Comparison of ENCODE assay signal across 8 mouse cellular contexts in genomic region chr7:19561431-19561764, GRCm38 (mm10). TPM values are rescaled to one million over a fixed set of nuclear protein-coding genes. Genes with fewer than 3 reads are reported as not detected.
DNase-seq lines count a peak whose midpoint lies in the region; ATAC-seq and TF ChIP-seq lines count a peak whose summit lies in the region.

No protein-coding gene starts in this region.

- peak overlapping the region; percentile 92 for H3K27ac ChIP-seq in lung, embryonic 14.5 days (ENCODE audit: low read depth)
- H3K27ac ChIP-seq in embryonic facial prominence, embryonic 15.5 days (replicated peaks): peak overlapping the region; percentile 95
- H3K27ac ChIP-seq in kidney, postnatal 0 days: peak overlapping the region; percentile 94
- peak overlapping the region; percentile 95 for H3K27ac ChIP-seq in neural tube, embryonic 15.5 days (replicated peaks)

- DNase-seq in lung, embryonic 14.5 days: no peak
- no peak for DNase-seq in lung, postnatal 4 days
- peak; percentile 28 for DNase-seq in kidney, postnatal 0 days (ENCODE audit: low spot score)
- no peak for DNase-seq in urinary bladder, postnatal 4 days (ENCODE audit: low spot score in 2 of 2)
- no peak for DNase-seq in adipocyte (ENCODE audit: low spot score)
- DNase-seq in thymus, postnatal 0 days (ENCODE audit: low spot score): no peak

- H3K9me3 ChIP-seq in lung, embryonic 14.5 days (ENCODE audit: low read depth, low read length): no peaks in the 10 kb centered on the region; the same call in 1 of the 2 replicates
- H3K9me3 ChIP-seq in embryonic facial prominence, embryonic 15.5 days (replicated peaks): no peaks in the 10 kb centered on the region
- no peaks in the 10 kb centered on the region for H3K9me3 ChIP-seq in kidney, postnatal 0 days (replicated peaks; ENCODE audit: low read length)
- H3K9me3 ChIP-seq in neural tube, embryonic 15.5 days (replicated peaks): no peaks in the 10 kb centered on the region

- 1% methylated on average over 11 of the region's 11 CpGs for WGBS in lung, embryonic 14.5 days
- 1% methylated on average over 11 of the region's 11 CpGs for WGBS in embryonic facial prominence, embryonic 15.5 days
- under 1% methylated on average over 11 of the region's 11 CpGs for WGBS in kidney, postnatal 0 days
- under 1% methylated on average over 11 of the region's 11 CpGs for WGBS in neural tube, embryonic 15.5 days

- no peak for ATAC-seq in lung, embryonic 14.5 days (ENCODE audit: insufficient read depth)
- no peak for ATAC-seq in embryonic facial prominence, embryonic 15.5 days (ENCODE audit: insufficient number of reproducible peaks, low FRiP score, low TSS enrichment, low read depth)
- no peak for ATAC-seq in kidney, postnatal 0 days (replicated peaks; ENCODE audit: low FRiP score, low read depth)
- no peak for ATAC-seq in neural tube, embryonic 15.5 days (ENCODE audit: low FRiP score)

- no peak for TF ChIP-seq CTCF in lung, embryonic 14.5 days (IDR thresholded peaks at IDR 0.05; ENCODE audit: low read depth)
- TF ChIP-seq CTCF in kidney, postnatal 0 days (IDR thresholded peaks at IDR 0.05; ENCODE audit: low read depth): no peak

- peaks cover 24% of the 10 kb centered on the region for H3K36me3 ChIP-seq in lung, embryonic 14.5 days (ENCODE audit: insufficient read depth)
- H3K36me3 ChIP-seq in embryonic facial prominence, embryonic 15.5 days: peaks cover 19% of the 10 kb centered on the region
- 0 out of 2 replicates have a peak, but pooled peaks cover 19% of the 10 kb centered on the region for H3K36me3 ChIP-seq in kidney, postnatal 0 days (ENCODE audit: insufficient read depth, low read length)
- H3K36me3 ChIP-seq in neural tube, embryonic 15.5 days: peaks cover 20% of the 10 kb centered on the region

- no peaks in the 10 kb centered on the region for H3K27me3 ChIP-seq in lung, embryonic 14.5 days (ENCODE audit: insufficient read depth, low read length)
- H3K27me3 ChIP-seq in embryonic facial prominence, embryonic 15.5 days: no peaks in the 10 kb centered on the region
- no peaks in the 10 kb centered on the region for H3K27me3 ChIP-seq in kidney, postnatal 0 days (ENCODE audit: insufficient read depth, low read length)
- H3K27me3 ChIP-seq in neural tube, embryonic 15.5 days (replicated peaks): no peaks in the 10 kb centered on the region

- H3K9ac ChIP-seq in lung, embryonic 14.5 days: peak overlapping the region; percentile 95
- H3K9ac ChIP-seq in embryonic facial prominence, embryonic 15.5 days: peak overlapping the region; percentile 99
- peak overlapping the region; percentile 94 for H3K9ac ChIP-seq in kidney, postnatal 0 days (ENCODE audit: low read depth, low read length)
- peak overlapping the region; percentile 86 for H3K9ac ChIP-seq in neural tube, embryonic 15.5 days (replicated peaks)

- H3K4me2 ChIP-seq in lung, embryonic 14.5 days: peak overlapping the region; percentile 99
- peak overlapping the region; percentile 90 for H3K4me2 ChIP-seq in embryonic facial prominence, embryonic 15.5 days (replicated peaks)
- peak overlapping the region; percentile 65 for H3K4me2 ChIP-seq in kidney, postnatal 0 days (ENCODE audit: low read length)
- H3K4me2 ChIP-seq in neural tube, embryonic 15.5 days: peak overlapping the region; percentile 98

- H3K4me3 ChIP-seq in lung, embryonic 14.5 days (ENCODE audit: low read depth, low read length): peak overlapping the region; percentile 88
- peak overlapping the region; percentile 99 for H3K4me3 ChIP-seq in embryonic facial prominence, embryonic 15.5 days (replicated peaks)
- peak overlapping the region; percentile 80 for H3K4me3 ChIP-seq in kidney, postnatal 0 days (replicated peaks; ENCODE audit: low read depth, low read length)
- peak overlapping the region; percentile 79 for H3K4me3 ChIP-seq in neural tube, embryonic 15.5 days (replicated peaks)

- peaks cover 5% of the 10 kb centered on the region; the same call in 1 of the 2 replicates for H3K4me1 ChIP-seq in lung, embryonic 14.5 days (ENCODE audit: insufficient read depth)
- H3K4me1 ChIP-seq in embryonic facial prominence, embryonic 15.5 days: peaks cover 52% of the 10 kb centered on the region
- peaks cover 25% of the 10 kb centered on the region for H3K4me1 ChIP-seq in kidney, postnatal 0 days (replicated peaks; ENCODE audit: insufficient read depth, low read length)
- peaks cover 62% of the 10 kb centered on the region for H3K4me1 ChIP-seq in neural tube, embryonic 15.5 days

RNA-seq across cellular contexts. Expression of gene Ppp1r37, which starts 1.5 kb away (rescaled TPM):
- 4.7 and 6.2 TPM in 2 replicates for polyA plus RNA-seq in lung, embryonic 14.5 days (2014; fragmentation: Nextera tagmentation; extraction: Ambion mirVana)
- polyA plus RNA-seq in embryonic facial prominence, embryonic 15.5 days (2015; fragmentation: Nextera tagmentation; extraction: Ambion mirVana): 31.4 and 36.0 TPM in 2 replicates
- polyA plus RNA-seq in kidney, postnatal 0 days (2015; fragmentation: Nextera tagmentation; extraction: Ambion mirVana): 15.3 and 17.1 TPM in 2 replicates
- 41.0 and 42.3 TPM in 2 replicates for polyA plus RNA-seq in neural tube, embryonic 15.5 days (2015; fragmentation: Nextera tagmentation; extraction: Ambion mirVana)
- polyA plus RNA-seq in thymus, postnatal 0 days (2015; fragmentation: Nextera tagmentation; extraction: Ambion mirVana): 11.7 and 15.6 TPM in 2 replicates

RNA-seq across cellular contexts. Expression of gene Zfp296, which starts 15.7 kb away (rescaled TPM):
- 0.27 and 0.38 TPM in 2 replicates for polyA plus RNA-seq in lung, embryonic 14.5 days (2014; fragmentation: Nextera tagmentation; extraction: Ambion mirVana)
- 1.5 and 2.2 TPM in 2 replicates for polyA plus RNA-seq in embryonic facial prominence, embryonic 15.5 days (2015; fragmentation: Nextera tagmentation; extraction: Ambion mirVana)
- 0.17 and 0.34 TPM in 2 replicates for polyA plus RNA-seq in kidney, postnatal 0 days (2015; fragmentation: Nextera tagmentation; extraction: Ambion mirVana)
- 0.23 and 0.61 TPM in 2 replicates for polyA plus RNA-seq in neural tube, embryonic 15.5 days (2015; fragmentation: Nextera tagmentation; extraction: Ambion mirVana)
- 1.5 and 2.0 TPM in 2 replicates for polyA plus RNA-seq in thymus, postnatal 0 days (2015; fragmentation: Nextera tagmentation; extraction: Ambion mirVana)

RNA-seq across cellular contexts. Expression of gene Gemin7, which starts 16.0 kb away (rescaled TPM):
- polyA plus RNA-seq in lung, embryonic 14.5 days (2014; fragmentation: Nextera tagmentation; extraction: Ambion mirVana): 180 and 183 TPM in 2 replicates
- 149 and 162 TPM in 2 replicates for polyA plus RNA-seq in embryonic facial prominence, embryonic 15.5 days (2015; fragmentation: Nextera tagmentation; extraction: Ambion mirVana)
- polyA plus RNA-seq in kidney, postnatal 0 days (2015; fragmentation: Nextera tagmentation; extraction: Ambion mirVana): 164 and 167 TPM in 2 replicates
- polyA plus RNA-seq in neural tube, embryonic 15.5 days (2015; fragmentation: Nextera tagmentation; extraction: Ambion mirVana): 145 and 154 TPM in 2 replicates
- 133 and 134 TPM in 2 replicates for polyA plus RNA-seq in thymus, postnatal 0 days (2015; fragmentation: Nextera tagmentation; extraction: Ambion mirVana)

RNA-seq across cellular contexts. Expression of gene Clasrp, which starts 42.9 kb away (rescaled TPM):
- polyA plus RNA-seq in lung, embryonic 14.5 days (2014; fragmentation: Nextera tagmentation; extraction: Ambion mirVana): 46.9 and 51.5 TPM in 2 replicates
- polyA plus RNA-seq in embryonic facial prominence, embryonic 15.5 days (2015; fragmentation: Nextera tagmentation; extraction: Ambion mirVana): 58.3 and 66.1 TPM in 2 replicates
- polyA plus RNA-seq in kidney, postnatal 0 days (2015; fragmentation: Nextera tagmentation; extraction: Ambion mirVana): 33.5 and 35.1 TPM in 2 replicates
- polyA plus RNA-seq in neural tube, embryonic 15.5 days (2015; fragmentation: Nextera tagmentation; extraction: Ambion mirVana): 51.0 and 61.5 TPM in 2 replicates
- 35.2 and 41.3 TPM in 2 replicates for polyA plus RNA-seq in thymus, postnatal 0 days (2015; fragmentation: Nextera tagmentation; extraction: Ambion mirVana)

RNA-seq across cellular contexts. Expression of gene Nkpd1, which starts 43.8 kb away (rescaled TPM):
- polyA plus RNA-seq in lung, embryonic 14.5 days (2014; fragmentation: Nextera tagmentation; extraction: Ambion mirVana): 0.11 TPM in 2 replicates
- 3.1 and 3.3 TPM in 2 replicates for polyA plus RNA-seq in embryonic facial prominence, embryonic 15.5 days (2015; fragmentation: Nextera tagmentation; extraction: Ambion mirVana)
- not detected in 2 replicates for polyA plus RNA-seq in kidney, postnatal 0 days (2015; fragmentation: Nextera tagmentation; extraction: Ambion mirVana)
- polyA plus RNA-seq in neural tube, embryonic 15.5 days (2015; fragmentation: Nextera tagmentation; extraction: Ambion mirVana): 1.2 and 1.5 TPM in 2 replicates
- polyA plus RNA-seq in thymus, postnatal 0 days (2015; fragmentation: Nextera tagmentation; extraction: Ambion mirVana): 0.24 and 0.42 TPM in 2 replicates
